Mouse (Mus musculus) gastrocnemius, adult 18-20 months (tissue): ENCODE data around the gene Hras. TPM values are rescaled to one million over a fixed set of nuclear protein-coding genes. Genes with fewer than 3 reads are reported as not detected.

Experiments
- DNase-seq: peaks from one replicate; pipeline ENCODE4 v3.0.0; 2021; ENCODE audit warnings: low spot score
- long read RNA-seq, 2 experiments: library from polyadenylated mRNA; stranded (forward); transcript quantifications; one replicate each; pipeline ENCODE4 v2.0.0; 2021
- total RNA-seq, 2 experiments: library from RNA; stranded (reverse); gene quantifications; 2 replicates each; pipeline ENCODE4 v1.2.3; 2021

Gene Hras
- 100 to 1,000 TPM; 109 to 117 TPM for total RNA-seq
- long read RNA-seq, experiment 1, transcript Hras-202 (5 exons, 1,199 nt), result major isoform, 53 of 123 reads
- long read RNA-seq, experiment 1, transcript Hras-201 (6 exons, 2,828 nt), result minor isoform, 42 of 123 reads
- long read RNA-seq, experiment 1, partial matches to known transcripts, result 8 of 123 reads
- long read RNA-seq, experiment 1, other reads (novel, unspliced or antisense), result 18 of 123 reads
- long read RNA-seq, experiment 2, transcript Hras-202 (5 exons, 1,199 nt), result minor isoform, 28 of 82 reads
- long read RNA-seq, experiment 2, transcript Hras-201 (6 exons, 2,828 nt), result major isoform, 37 of 82 reads
- long read RNA-seq, experiment 2, partial matches to known transcripts, result 5 of 82 reads
- long read RNA-seq, experiment 2, other reads (novel, unspliced or antisense), result 8 of 82 reads

GRCm38 (mm10) chr7:141193948-141194347 lies at the start of gene Hras, which contains the start of gene Lrrc56:
Gene Hras (minus strand): TSS chr7:141194005.
Gene Lrrc56 (plus strand): TSS chr7:141194157.
- peak; percentile 98 for DNase-seq

- no peak for DNase-seq
Observed at GRCm38 (mm10) chr7:141231551-141231950, 37.7 kb upstream of the Hras start.

GRCm38 (mm10) chr7:141231111-141231510 lies 37.3 kb upstream of the Hras start:
- no peak for DNase-seq

- no peak for DNase-seq
Observed at GRCm38 (mm10) chr7:141230570-141230969, 36.8 kb upstream of the Hras start.

GRCm38 (mm10) chr7:141229702-141230101 lies 35.9 kb upstream of the Hras start:
- no peak for DNase-seq

GRCm38 (mm10) chr7:141228279-141229067 lies 34.7 kb upstream of the Hras start, which contains the start of gene Phrf1:
Gene Phrf1 (plus strand): TSS chr7:141228784.
- DNase-seq, result peak; percentile 93

GRCm38 (mm10) chr7:141227796-141228195 lies 34.0 kb upstream of the Hras start:
- no peak for DNase-seq

- no peak for DNase-seq
Observed at GRCm38 (mm10) chr7:141226535-141226934, 32.7 kb upstream of the Hras start.

- DNase-seq, result no peak
Observed at GRCm38 (mm10) chr7:141222696-141223215, 29.0 kb upstream of the Hras start.

GRCm38 (mm10) chr7:141222126-141222467 lies 28.3 kb upstream of the Hras start:
- no peak for DNase-seq

GRCm38 (mm10) chr7:141221249-141222125 lies 27.7 kb upstream of the Hras start:
- DNase-seq, result peak; percentile 95

- DNase-seq, result no peak
Observed at GRCm38 (mm10) chr7:141220377-141220776, 26.6 kb upstream of the Hras start.

- DNase-seq, result no peak
Observed at GRCm38 (mm10) chr7:141219558-141220099, 25.8 kb upstream of the Hras start.

GRCm38 (mm10) chr7:141218557-141219133 lies 24.8 kb upstream of the Hras start:
- no peak for DNase-seq

- DNase-seq, result no peak
Observed at GRCm38 (mm10) chr7:141218141-141218540, 24.3 kb upstream of the Hras start.

- DNase-seq, result no peak
Observed at GRCm38 (mm10) chr7:141217343-141218013, 23.7 kb upstream of the Hras start.

- DNase-seq, result no peak
Observed at GRCm38 (mm10) chr7:141216894-141217293, 23.1 kb upstream of the Hras start.

GRCm38 (mm10) chr7:141215880-141216733 lies 22.3 kb upstream of the Hras start:
- no peak for DNase-seq
